Mouse (Mus musculus) adrenal gland, postnatal 10 days (tissue): ENCODE measurements at regions not wholly inside any gene's neighbourhood (a gene's known extent, or its start where the extent isn't known, plus 50 kb on each side); places are given as distances from the start of the nearest gene placed in this dataset.

Experiments used
- DNase-seq: peaks from one replicate; pipeline ENCODE4 v3.0.0; 2021; ENCODE audit warnings: mixed read lengths

DNA sequence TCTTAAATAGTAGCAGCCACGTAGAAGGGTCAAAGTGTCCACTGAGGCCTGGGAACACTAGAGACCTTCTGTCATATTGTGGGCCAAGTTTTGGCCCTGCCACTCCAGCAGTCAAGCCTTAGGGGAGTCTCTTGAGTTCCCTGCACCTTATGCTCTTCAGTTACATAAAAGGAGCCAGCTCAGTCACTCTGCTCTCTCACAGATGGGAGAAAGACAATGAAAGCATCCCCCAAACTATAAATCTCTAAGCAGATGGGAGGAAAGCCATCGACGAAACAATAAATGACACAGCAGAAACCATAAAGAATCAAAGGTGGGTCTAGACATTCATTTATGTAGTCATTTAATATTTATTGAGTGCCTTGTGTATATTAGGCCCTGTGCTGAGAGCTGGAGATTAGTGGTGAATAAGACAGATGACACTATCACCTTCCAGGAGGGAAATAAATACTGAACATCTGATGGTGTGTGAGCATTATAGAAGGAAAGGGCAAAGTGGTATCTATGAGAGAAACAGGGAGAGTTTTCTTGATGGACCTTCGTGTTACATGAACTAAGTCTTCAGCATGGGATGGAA is 137.5 kb upstream of the Synpr start:
- no peak for DNase-seq

DNA sequence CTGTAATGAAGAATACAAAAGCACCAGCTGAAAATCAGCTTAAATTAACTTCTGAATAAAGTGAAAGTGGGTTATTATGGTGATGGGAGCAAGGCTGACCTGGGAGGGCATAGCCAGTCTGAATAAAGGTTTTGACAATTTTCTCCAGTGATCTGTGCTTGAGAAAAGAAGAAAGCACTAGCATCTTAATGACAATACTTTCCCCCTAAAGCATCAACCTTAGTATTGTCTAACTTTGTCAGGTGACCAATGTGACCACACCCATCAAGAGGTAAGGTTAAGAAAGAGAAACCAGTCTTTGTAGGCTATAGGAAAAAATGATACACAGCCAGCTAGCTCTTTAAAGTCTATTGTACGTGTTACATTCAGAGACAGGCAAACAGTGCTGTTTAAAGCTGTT is 135.0 kb upstream of the Synpr start:
- DNase-seq = no peak

DNA sequence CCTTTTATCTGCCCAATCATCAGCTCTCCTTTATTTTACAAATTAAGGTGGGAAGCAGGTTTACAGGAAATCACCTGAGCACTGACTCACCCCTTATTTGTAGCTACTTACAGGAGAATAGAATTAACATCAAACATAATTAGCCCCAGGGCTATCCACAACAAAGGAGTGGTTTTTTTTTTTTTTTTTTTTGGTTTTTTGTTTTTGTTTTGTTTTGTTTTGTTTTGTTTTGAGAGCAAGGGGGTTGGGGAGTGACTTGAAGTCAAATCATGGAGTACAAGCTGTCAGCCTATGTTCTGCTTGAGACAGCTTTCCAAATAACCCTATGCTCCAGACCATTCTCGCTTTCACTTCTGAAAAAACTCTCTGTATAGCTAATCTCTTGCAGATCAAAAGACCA is 132.9 kb upstream of the Synpr start:
- no peak for DNase-seq

DNA sequence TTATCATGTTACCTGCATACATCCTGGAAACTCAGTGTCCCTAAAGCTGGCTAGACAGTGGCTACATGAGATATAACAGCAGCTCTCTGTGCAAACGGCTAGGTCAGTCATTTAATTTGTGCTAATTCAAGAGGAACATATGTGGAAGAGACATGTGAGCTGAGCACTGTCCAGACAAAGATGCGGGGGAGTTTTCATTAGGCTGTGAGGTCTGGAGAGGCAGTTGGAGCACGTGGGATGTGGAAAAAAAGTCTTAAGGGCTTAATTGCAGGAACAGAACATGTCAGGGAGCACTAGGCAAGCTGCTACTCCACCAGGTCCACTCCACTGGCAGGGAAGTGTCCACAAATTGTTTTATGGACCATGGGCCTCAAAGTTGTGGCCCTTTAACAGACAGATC is 108.4 kb upstream of the Synpr start:
- no peak for DNase-seq

DNA sequence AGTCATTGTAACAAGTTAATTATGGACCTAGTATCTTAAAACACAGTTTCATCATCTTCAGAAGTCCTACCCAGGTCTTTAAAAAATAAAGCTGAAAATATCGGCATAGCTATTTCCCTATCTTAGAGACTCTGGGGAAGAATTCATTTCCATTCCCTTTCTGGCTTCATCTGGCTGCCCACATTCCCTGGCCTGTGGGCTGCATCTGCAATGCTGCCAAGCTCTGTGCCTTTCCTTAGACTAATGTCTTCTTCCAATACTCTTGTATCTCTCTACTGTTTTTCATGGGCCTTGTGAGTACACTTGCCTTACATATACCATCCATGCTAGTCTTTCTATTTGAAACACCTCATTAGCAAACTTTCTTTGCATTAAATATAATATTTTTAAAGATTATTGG is 106.7 kb upstream of the Synpr start:
- no peak for DNase-seq

DNA sequence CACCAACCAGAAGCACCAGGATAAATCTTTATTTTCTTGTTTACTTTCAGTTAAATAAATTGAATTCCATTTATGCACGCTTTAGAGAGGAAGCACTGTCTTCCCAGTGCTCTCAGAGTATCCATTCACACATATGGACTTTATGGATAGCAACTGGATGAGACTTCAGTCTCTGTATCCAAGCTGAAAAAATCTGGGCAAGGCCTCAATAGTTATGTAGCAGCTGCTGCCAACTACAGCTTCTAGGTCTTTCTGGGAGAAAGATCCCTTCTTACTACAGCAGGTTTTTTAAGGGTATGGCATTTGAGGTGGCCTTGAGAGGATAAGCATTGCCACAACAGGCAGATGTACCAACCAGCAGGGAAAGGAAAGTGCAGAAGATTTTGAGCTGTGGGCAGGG is 93.8 kb upstream of the Synpr start:
- DNase-seq = no peak

DNA sequence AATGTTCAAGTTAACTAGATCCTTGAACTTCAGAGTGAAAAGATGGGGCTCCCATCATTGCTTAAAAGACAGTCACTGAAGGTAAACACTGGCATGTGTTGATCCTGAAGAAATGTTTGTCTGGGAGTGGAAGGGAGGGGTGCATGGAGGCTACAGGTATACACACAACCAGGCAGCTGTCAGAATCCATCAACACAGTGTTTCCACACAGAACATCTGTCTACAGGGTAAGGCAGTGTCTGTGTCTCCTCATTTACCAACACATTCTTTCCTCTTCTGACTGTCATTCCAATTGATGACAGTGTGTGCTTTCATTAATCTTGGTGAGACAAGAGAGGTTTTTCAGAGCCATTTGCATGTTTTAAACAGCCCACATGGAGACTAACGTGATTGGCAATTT is 91.8 kb upstream of the Synpr start:
- no peak for DNase-seq

DNA sequence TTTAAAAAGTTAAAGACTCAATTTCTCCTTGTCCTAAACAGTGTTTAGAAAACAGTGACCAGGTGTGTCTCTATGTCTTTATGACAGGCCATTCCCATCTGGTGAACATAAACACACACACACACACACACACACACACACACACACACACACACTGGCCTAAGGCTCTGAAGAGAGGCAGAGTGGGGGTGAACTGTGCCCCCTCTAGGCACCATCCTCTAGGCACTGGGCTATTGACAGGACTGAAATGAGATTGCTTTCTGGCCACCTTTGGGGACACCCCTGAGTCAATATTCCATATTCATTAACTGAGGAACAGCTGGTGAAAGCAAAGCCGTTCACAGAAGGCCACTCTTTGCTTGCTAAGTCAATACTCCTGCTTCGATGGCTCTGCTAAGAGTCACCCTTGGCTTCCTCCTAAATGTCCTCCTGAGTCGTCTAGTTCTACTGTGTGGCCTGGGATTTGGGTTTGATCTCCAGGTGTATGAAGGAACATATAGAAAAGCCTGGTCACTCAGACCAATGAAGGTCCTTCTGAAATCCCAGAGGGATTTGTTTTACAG is 87.2 kb upstream of the Synpr start:
- DNase-seq = no peak

DNA sequence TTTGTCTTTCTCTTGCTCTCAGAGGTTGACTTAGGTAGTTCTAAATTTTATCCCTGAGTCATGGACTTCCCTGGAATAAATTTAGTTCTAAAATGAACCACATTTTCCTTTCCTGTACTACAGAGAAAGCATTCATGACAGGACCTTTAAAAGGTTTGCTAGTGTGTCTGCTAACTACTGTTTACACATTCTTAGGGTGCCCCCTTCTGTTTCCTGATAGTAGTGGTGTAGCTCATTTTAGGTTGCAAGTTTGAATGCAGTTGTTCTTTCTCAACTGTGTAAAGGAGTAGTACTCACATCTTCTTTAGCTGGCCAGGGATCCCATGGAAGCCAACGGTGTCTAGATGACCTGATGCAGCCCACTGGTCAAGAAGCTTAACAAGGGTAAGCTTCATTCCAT is 86.1 kb upstream of the Synpr start:
- DNase-seq = peak; percentile 42

DNA sequence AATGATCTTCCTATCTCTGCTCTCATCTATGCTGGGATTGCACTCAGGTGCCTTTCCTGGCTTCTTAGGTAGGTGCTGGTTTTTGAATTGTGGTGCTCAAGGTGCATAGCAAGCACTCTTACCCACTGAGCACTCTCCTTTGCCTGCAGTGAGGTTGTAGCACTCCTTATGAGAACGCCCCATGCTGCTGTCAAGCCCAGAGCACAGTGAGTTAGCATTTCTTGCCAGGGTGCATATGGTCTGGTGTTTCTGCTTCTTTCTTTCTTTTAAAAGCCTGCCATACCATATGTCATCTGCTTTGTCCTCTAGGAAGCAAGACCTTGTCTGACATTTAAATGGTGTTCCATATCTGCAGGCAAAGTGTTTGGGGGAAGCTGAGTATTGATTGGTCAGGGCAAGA is 71.9 kb upstream of the Synpr start:
- DNase-seq = no peak
